Mouse (Mus musculus): Measurements from ENCODE around the gene Ptafr.

Gene Ptafr

DNA sequence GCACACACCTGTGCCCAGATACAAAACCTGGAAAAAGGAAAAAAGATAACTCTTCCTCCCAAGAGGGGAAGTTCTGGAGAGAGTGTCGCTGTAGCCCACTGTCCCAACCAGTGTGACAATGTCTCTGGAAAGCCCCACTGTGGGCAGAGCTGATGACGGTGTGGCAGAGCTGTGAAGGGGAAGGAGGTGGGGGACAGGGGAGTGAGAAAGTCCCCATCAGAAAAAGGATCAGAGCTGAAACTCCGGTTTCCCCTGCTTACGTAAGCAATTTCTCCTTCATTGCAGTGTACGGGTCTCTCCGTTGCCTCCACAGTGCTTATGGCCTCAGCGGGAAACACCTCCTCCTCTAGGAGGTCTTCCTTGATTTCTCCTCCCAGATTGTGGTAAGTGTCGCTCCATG lies 47.5 kb downstream of the Ptafr start:
- no peak for DNase-seq (ENCODE audit: low spot score)

DNA sequence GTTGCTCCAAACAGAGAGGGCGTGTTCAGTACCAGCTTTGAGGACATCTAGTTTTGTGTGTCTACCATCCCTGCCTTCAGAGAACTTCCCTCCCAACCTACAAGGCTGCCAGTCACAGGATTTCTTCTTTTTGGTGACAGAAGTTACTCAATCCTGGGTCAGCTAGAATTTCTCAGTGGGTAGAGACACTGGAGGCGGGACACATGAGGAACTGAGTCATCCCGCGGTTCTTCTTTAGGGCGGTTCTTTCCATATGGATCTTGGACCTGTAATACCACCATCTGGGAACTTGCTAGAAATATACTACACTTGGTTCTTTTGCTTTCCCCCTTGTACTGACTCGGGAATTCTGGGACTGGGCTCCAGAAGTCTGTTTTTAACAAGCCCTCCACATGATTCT lies 54.0 kb downstream of the Ptafr start:
- no peak for DNase-seq (ENCODE audit: low spot score)

DNA sequence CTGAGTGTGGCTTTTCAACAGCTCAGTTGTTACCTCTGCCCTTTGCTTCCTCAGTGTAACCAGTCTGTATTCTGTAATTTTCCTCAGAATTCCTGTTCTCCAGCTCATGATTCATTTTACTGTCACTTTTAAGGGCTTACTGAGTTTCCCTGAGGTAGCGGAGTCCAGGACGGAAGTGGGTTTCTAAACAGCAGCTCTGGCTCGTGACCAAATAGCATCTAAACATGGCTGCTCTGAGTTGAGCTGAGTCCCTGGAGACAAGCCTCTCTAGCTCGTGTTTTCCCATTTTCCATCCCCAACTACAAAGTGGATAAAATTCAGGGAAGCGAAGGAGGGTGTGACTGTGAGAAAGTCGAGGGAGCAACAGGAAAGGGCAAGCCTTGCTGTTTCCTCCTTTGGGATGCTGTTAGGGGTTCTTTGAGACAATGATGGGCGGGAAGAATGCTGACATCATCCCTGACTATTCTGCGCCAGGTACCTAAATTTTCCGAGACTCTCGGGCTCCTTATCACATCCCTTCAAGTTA lies 55.0 kb downstream of the Ptafr start:
- DNase-seq (ENCODE audit: low spot score) = no peak

DNA sequence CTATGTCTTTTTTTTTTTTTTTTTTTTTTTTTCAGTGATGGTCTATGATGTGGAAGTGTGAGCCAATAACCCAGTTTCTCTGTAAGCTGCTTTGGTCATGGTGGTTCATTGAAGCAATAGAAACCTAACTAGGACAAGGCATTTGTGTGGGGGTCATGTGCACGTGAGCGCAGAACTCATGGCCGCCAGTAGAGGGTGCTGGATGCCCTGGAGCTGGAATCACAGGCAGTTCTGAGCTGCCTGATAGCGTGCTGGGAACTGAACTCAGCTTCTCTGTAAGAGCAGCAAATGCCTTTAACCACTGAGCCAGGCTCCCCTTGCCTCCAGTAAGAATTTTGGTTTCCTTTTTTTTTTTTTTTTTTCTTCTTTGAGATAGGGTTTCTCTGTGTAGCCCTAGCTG lies 56.3 kb downstream of the Ptafr start:
- no peak for DNase-seq (ENCODE audit: low spot score)

GRCm38 (mm10) chr4:132621287-132622068 lies 57.6 kb downstream of the Ptafr start:
- no peak for DNase-seq (ENCODE audit: low spot score)

DNA sequence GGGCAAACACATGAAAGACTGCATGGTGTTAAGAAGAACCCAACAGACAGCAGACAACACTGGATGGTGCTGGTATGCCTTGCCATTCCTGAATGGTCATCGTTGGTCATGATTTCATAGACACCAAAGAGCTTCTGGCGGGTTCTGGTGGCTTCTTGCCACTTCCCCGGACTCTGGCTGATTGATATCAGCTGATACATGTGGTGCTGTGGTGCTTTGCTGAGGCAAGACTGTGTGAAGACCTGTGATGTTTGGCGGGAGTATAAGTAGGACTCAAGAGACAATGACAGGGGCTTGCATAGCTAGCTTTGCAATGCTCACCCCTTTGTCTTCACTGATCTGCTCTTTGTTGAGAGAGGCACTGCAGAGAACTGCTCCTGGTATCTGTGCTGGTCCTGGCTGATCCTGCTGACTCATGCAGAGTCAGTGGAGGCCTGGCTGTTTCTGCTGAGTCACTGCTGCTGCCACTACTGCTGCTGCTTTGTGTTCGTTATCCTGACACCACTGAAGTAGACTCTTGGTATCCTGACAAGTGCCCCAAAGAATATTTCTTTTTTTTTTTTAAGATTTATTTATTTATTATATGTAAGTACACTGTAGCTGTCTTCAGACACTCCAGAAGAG lies 60.3 kb downstream of the Ptafr start:
- DNase-seq (ENCODE audit: low spot score) = no peak

DNA sequence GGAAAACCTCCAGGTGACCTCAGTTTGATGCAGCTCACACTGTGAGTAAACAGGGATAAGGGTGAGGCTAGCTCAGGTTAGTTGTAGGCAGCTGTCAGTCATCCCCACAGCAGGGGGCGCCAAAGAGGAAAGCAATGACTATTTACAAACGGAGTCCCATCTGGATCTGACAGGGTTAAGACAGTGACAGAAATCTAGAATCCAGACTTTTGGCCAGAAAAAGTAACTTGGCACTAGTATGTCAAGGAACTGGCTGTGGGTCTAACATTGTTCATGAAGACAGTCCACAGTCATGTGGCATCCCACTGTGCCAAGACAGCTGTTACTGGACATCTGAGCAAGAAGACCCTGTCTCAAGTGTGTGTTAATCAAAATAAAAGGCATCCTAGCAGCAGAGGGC lies 65.0 kb downstream of the Ptafr start:
- DNase-seq (ENCODE audit: low spot score) = no peak
